Mouse (Mus musculus) layer of hippocampus, adult 9-10 months (tissue): Measurements from ENCODE around the gene Mtfr2.

Source experiments
- DNase-seq: peaks from one replicate; pipeline ENCODE4 v3.0.0; 2022; ENCODE audit warnings: low spot score

Gene Mtfr2

DNA sequence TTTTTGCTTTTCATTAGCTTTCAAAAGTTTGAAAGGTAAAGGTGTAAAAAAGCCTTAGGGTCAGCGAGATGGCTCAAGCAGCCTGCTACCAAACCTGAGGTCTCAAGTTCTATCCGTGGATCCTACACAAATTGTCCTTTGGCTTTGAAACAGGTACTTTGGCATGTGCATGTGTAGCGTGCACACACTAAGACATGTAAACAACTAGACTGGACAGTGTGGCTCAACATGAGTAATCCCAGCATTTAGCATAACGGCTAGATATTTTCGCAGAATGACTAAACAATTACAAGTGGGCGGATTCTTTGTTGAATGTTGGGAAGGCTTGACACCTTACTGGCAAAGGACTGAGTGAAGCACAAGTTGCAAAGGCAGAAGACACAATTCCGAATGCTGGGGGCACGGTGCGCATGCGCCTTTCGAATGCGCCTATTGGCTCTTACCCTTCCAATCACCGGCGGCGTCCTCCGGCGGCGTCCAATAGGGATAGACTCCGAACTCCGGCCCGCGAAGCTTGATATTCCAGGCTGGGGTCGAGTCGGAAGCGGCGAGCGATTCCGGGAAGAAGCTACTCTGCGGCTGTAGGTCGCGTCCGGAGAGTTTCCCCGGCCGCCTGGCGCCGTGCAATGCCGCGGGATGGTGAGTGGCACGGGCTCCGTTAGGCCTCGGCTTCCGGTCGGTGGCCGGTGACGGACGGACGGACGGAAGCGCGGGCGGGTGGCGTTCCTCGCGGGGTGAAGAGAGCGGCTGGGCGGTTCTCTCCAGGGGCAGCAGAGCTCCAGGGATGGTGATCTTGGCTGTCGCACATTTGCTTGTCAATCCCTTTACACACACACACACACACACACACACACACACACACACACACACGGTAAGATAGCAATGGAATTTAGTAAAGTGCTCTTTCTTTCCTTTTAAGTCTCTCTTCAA is at the start of gene Mtfr2:
Gene Mtfr2 (plus strand): TSS at position 486 of the 930 bp plus-strand sequence.
- peak; percentile 85 for DNase-seq

DNA sequence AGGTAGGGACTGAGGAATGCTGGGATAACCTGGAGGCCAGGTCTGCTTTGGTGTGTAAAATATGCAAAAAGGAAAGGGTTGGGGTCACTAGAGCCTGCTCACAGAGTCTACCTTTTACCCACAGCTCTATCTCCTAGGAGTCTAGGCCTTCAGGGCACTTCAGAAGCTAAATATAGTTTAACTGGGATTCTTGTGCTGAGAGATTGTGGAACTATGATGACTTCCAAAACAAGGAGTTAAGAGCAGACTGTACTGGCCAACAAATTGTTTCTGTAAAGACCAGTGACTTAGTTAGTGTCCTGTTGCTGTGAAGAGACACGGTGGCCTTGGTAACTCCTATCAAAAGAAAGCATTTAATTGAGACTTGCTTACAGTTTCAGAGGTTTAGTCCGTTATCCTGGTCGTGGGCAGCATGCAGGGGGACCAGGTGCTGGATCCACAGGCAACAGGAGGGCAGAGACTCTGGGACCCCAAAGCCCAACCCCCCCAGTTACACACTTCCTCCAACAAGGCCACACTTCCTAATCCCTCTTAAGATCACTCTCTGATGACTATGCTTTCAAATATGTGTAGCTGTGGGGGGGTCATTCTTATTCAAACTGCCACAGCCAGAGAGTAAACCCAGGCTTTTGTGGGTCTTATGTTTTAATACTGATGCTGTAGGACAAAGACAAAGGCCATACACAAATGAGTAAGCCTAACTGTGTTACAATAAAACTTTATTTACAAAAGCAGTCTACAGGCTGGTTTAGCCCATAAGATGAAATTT is 49.2 kb upstream of the Mtfr2 start:
- no peak for DNase-seq

DNA sequence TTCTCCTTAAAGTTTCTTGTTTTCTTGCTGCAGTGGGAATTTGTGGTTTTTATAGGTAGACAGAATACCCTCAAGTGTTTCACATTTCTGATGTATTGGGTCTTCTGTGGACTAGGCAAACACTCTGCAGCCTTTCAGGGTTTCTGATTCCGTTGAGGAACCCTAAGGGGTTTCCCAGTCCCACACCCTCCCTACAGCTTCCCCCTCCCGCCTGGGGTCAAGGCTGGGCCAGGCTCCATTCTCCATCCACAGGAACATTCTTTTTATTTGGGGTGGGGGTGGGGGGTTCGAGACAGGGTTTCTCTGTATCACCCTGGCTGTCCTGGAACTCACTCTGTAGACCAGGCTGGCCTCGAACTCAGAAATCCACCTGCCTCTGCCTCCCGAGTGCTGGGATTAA is 48.5 kb upstream of the Mtfr2 start:
- no peak for DNase-seq

DNA sequence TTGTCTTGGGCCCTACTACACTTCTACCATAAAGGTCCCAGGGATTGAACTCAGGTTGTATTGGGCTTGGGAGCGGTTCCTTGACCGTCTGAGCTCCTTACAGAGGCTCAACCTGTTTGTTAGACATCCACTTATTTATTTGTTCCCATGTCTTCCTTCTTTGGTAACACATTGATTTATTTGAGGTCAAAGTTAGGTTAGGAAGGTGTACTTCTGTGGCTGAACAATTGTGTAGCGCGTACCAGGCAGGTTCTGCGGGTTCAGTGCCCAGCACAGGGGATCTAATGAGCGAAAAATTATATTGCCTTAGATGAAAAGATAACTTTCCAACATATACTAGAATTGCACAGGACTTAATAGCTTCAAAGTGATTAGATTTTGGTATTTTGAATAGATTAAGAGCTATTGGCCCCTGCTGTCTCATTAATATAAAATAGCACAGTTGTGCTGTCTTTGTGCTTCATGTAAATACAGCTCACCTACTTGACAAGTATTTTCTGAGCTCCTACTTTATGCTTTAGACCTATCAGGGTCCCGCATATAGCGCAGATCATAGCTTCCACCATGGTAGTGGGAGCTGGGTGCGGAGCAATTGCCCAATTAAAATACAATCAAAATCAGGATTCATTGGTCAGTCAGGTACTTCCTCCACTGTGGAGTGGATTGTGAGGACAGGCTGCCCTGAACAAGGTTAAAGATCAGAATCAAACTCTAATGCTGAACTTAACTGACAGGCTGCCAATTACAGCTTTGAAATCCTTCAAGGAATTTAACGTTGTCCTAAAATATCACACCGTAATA is 36.4 kb upstream of the Mtfr2 start:
- no peak for DNase-seq

DNA sequence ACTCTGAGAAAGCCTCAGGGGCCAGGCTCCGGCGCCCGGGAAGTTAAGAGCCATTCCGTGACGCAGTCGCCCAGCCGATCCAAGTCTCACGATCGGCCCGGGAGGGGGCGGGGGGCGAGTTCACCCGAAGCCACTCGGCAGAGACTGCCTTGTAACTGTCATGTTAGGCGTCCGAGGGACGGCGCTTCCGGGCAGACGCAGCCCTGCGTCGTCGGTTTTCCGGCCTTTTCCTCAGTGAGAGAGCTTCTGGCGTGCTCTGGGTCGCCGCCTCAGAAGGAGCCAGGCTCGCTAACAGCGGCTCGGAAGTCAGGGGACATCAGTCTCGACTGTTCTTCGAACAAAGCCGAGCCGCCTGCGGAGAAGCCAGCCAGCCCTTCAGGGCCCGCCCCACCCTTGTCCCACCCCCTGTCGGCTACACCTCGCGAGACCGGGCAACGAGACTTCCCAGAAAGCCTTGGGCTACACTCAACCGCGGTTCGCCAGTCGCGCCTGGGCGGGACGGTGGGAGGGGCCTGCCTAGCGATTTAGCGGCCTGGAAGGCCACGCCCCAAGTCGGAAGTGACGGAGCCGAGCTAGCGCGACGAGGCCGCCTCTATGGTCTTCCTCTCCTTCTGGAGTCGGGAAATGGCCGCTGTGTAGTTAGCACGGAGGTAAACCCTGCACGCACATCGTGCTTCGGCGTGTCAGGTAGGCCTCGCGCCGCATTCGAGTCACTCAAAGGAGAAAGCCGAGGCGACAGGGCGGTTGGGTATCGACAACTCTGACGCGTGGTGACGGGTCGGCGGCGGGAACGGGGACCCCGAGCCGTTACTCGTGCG is 35.4 kb upstream of the Mtfr2 start, which contains the start of gene Bclaf1:
Gene Bclaf1 (plus strand): TSS at position 552 of the 818 bp plus-strand sequence.
- peak; percentile 92 for DNase-seq

DNA sequence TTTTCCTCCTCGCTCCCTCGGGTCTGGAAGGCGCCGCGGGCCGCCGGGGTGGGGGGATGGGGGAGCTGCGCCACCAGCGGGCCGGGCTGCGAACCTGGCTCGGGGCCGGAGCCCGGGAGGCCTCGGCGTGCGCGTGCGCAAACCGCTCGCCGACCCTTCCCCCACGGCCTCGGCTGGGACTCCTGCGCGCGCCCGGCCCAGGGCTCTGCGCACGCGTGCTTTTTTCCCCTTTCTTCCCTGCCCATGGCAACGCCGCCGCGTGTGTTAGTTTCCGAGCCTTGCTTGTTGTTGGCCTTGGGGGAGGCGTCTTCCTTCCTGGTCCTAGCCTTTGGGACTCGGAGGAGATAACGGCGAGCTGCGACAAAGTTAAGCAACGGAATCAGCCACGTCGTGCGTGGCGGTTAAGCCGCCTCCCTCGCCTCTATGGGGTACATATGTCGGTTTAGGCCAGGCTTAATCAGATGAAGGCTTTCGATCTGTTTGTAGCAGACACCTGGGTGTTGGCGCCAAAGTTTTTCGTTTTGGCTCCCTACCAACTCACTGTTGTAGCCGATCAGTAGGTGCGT is 34.8 kb upstream of the Mtfr2 start:
- DNase-seq, result peak; percentile 56

DNA sequence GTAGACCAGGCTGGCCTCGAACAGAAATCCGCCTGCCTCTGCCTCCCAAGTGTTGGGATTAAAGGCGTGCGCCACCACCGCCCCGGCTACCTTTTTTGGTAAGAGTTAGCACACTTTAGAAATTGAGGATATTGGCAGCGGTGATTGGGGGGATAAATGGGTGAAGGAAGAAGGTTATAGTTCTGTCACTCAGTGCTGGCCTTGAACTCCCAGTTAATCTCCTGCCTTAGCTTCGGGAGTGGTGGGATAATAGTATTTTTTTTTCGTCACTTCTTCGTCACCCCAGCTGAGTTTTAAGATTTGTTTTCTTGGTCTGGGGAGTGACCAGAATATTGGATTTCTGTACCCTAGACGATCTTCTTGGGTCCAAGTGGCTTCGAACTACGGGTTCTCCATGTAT is 34.1 kb upstream of the Mtfr2 start:
- no peak for DNase-seq

DNA sequence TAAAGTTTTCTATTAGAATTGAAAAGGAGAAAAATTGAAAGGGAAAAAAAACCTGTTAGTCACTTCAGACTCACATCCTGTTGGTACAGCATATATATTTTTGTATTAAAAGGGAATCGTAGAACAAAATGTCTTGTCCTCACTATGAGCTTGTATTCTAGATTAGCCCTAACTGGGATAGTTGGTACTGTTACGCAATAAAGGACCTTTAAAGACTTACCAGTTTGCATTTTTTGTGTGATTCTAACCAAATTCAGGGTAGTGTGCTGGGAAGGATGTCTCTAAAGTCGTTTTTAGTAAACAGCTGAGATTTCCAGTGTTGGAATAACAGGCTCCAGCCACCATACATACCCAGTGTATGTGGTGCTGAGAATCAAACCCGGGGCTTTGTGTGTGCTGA is 33.6 kb upstream of the Mtfr2 start:
- DNase-seq, result no peak

DNA sequence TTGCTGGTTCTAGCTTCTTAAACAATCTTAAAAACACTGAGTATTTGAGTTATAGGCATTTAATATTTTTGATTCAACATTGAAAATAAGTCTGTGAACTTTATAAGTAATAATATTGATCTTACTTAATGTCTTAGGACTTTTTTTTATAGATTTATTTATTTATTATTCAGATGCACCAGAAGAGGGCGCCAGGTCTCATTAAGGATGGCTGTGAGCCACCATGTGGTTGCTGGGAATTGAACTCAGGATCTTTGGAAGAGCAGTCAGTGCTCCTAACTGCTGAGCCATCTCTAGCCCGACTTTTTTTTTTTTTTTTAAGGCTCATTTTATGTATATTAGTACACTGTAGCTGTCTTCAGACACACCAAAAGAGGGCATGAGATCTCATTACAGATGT is 32.8 kb upstream of the Mtfr2 start:
- DNase-seq, result no peak

DNA sequence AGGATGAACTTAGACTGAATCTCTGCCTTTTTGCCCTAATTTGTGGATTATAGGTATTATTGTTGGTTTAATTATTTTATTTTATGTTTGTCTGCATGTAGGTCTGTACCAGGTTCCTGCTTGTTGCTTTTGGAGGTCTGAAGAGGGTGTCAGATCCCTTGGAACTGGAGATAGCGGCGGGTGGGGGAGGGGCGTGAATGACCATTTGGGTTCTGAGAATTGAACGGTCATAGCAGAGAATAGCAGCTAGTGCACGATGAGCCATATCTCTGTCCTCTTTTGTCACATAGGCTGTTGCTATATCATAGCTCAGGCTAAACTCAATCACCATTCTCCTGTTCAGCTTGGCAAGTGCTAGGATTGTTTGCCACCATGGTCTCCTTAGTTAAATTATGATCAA is 30.1 kb upstream of the Mtfr2 start:
- DNase-seq, result no peak

DNA sequence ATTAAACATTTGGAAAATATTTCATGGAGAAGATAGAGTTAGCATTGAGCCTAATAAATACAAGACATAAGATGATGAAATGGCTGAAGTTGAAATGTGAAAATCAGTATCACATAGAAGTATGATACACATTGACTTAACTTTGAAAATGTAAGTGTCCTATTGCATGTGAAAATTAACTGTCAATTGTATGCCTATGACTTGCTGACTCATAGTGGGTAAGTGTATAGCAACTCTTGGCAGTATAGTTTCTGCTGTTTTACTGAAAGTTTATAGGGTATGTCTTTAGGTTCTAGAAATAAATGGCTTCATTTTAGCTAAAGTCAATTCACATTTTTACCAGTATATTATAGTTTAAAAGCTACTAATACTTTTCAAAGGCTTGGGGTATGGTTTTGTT is 21.3 kb upstream of the Mtfr2 start:
- DNase-seq, result no peak

DNA sequence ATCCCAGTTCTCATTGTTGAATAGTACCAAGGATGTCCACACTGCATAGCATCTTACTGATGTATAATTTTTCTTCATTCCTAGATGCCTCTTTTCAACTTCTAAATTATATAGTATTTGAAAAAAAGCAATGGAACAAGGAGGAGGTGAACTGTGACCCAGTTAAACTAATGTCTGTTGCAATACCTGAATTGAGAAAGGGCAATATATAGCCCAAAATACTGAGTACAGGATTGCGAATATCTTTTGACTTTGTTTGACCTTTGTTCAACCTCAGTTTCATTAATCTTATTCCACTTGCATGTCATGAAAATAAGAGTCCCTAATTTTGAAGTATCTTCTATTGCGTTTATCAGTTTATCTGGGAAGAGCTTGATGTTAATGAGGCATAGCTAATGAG is 16.3 kb upstream of the Mtfr2 start:
- no peak for DNase-seq

DNA sequence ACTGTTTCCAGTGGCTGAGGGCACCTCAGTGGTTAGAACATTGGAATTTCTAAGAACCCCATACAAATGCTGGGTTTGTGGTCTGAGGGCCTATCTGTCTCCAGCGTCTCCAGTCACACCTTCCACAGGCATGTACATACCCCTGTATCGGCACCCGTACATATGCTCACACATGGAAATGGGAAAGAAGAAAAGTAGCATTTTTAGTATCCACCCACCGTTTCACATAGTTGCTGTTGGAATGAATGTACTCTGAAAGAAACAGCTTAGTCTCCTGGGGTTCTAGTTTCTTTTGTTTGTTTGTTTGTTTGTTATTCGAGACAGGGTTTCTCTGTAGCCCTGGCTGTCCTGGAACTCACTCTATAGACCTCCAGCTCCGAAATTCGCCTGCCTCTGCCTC is 9.7 kb upstream of the Mtfr2 start:
- DNase-seq, result no peak

DNA sequence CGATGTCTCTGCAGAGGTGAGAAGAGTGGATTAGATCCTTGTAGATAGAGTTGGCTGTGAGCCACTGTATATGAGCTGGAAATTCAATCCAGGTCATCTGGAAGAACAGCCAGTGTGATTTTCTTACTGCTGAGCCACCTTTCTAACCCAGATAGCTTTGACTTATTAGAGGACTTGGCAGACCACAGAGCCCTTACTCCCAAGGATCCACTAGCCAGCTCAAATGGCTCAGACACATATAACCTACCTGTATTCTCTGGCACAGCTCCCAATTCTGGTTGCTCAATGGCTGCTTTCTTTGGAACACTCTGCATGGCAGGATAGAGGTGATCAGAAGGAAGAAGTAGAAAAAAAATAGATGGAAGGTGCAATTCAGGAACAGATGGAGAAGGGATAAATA is 1.8 kb upstream of the Mtfr2 start:
- no peak for DNase-seq

DNA sequence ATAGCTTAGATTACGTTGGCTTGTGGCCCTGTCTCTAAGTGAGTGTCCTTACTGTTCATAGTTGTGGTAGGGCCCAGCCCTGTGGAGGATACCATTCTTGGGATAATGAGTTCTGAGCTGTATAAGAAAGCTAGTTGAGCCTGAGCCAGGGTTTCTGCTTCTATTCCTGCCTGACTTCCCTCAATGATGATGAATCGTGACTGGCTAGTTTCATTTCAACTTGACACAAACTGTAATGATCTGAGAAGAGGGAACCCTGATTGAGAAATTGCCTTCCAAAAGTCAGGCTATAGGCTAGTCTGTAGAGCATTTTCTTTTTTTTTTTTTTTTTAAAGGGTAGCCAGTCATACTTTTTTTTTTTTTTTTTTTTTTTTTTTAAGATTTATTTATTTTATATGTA is 1.3 kb downstream of the Mtfr2 start:
- DNase-seq, result no peak

DNA sequence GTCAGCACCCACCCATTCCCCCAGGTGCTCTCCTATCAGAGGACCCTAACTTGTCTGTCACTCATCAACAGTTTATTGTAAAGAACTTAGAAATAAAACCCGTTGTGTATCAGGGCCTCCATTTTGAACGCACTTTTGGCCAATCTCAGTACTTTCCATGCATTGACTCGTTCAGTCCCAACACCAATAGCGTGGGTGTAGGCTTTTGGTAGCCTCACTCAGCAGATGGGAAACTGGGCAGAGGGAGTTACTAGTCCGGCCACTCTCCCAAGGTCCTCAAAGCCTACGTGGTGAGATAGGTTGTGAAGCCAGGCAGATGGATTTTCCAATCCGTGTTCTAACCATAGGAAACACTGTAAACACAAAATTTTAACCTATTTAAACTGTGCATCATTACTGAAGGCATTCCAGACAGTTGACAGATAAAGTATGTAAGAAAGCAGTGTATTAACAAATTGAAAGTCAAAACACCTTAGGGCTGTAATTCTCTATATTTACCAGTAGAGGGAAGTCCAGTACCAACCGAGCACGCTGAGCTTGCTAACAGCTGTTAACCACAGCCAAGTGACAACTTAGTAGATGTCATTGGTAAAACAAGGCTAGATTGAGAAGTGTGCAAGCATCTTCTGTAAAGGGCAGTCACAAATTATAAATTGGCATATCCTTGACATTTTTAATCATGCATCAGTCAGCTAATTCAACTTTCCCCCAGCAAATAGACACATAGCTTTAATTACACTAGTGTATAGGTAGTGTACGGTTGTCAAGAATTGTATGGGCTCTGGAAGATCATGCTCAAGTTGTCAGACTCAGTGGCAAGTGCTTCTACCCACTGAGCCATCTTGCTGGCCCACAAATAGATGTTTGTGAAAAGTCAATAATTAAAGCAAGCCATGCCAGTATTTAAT is 14.2 kb downstream of the Mtfr2 start:
- DNase-seq, result no peak

DNA sequence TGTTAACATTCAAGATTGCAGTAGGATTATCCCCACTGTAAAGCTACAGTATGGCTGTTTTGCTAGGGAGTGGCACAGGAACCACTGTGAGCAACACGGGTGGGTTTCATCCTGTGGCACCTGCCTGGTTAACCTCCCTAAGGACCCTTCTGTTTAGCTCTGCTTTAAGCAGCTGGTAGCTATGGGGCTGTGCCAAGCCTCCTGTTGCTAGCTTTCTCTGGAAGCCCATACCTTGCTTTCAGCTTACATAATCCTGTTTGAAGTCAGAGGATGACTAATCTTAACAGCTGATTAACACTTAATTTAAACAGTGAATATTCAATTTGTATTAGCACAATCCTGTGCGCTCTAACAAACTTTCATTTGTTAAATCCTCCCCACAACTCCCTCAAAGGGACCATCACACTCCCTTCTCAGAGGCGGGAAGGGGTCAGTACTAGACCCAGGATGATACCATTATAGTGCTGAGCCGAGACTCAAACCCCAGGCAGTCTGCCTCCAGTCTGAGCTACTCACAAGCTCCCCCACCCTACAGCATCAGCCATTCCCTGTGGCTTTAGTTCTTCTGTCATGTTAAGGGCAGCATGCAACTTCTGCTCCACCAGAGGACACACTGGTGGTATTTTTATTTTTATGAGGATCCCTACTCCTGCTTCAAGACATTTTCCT is 15.0 kb downstream of the Mtfr2 start:
- no peak for DNase-seq

DNA sequence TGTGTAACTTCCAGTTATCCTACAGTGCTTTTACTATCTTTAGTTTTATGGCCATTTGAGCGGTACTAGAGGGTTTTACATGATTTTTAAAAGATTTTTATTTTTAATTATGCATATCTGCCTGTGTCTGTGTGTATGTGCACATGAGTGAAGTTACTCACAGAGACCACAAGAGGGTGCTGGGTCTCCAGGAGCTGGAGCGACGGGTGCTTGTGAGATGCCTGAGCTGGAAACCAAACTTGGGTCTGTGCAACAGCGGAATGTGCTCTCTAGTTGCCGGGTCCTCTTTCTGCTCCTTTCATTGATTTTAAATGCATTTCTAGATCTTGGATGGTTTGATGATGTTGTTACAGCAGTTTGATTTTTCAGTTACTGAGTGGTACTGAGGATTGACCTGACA is 24.5 kb downstream of the Mtfr2 start:
- DNase-seq, result no peak

DNA sequence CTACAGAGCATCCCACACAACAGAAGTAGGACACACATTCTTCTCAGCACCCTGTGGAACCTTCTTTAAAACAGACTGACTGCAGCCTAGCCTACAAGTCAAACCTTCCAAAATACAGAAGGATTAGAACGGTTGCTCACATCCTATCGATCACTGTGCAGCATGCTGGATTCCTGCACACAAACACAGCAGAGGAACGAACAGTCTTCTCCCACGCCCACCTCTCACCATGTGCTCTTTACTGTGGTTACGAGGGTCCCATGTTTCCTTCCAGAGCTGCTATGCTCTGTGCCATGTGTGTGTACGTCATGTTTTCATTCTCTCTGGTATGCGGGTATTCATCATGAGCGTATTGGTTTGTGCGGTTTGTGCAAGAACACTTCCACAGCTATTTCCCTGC is 30.1 kb downstream of the Mtfr2 start:
- DNase-seq, result no peak
